Mouse (Mus musculus): Measurements from ENCODE around the gene Ficd. TPM values are rescaled to one million over a fixed set of nuclear protein-coding genes. Genes with fewer than 3 reads are reported as not detected.

The Ficd gene
- polyA plus RNA-seq, 1 experiment from 2014 or later = 6.1 TPM

DNA sequence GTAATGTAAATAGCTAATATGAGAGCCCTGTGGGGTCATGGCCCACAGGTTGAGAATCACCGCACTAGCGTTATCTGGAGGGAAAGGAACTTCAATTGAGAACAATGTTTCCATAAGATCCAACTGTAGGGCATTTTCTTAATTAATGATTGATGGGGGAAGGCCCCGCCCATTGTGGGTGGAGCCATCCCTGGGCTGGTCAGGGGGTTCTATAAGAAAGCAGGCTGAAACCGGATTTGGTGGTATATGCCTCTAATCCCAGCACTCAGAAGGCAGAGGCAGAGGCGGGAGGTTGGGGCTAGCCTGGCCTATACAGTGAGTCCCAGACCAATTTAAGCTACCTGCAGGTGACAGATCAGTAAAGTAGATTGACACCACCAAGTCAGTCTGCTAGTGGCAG lies 1.2 kb upstream of the Ficd start:
- peaks cover 14% of the 10 kb centered on the region for H3K36me3 ChIP-seq
- no peak for ATAC-seq (replicated peaks; ENCODE audit: low FRiP score)
- 0 out of 2 replicates have a peak overlapping the region, but pooled peaks have one; percentile 93 for H3K27ac ChIP-seq
- H3K4me3 ChIP-seq (replicated peaks) = no peak overlapping the region
- no peak overlapping the region for H3K4me2 ChIP-seq
- 68% methylated on average over 5 of the region's 5 CpGs for WGBS
- H3K9ac ChIP-seq = no peak overlapping the region
- no peaks in the 10 kb centered on the region for H3K27me3 ChIP-seq
- H3K9me3 ChIP-seq (replicated peaks) = no peaks in the 10 kb centered on the region
- H3K4me1 ChIP-seq = peaks cover 26% of the 10 kb centered on the region

GRCm38 (mm10) chr5:113735023-113735344 lies 619 bp upstream of the Ficd start:
- WGBS = 31% methylated on average over 7 of the region's 7 CpGs
- Histone ChIP-seq H3K4me3 (replicated peaks) (peak overlapping the region; percentile 65), H3K4me1 (peaks cover 26% of the 10 kb centered on the region), H3K9ac (peak overlapping the region; percentile 50; the same call in 1 of the 2 replicates), H3K36me3 (peaks cover 20% of the 10 kb centered on the region), H3K27me3 (no peaks in the 10 kb centered on the region), H3K4me2 (peak overlapping the region; percentile 91), H3K27ac (peak overlapping the region; percentile 93), H3K9me3 (replicated peaks) (no peaks in the 10 kb centered on the region)
- peak; percentile 30; the same call in 1 of the 2 replicates for ATAC-seq (replicated peaks; ENCODE audit: low FRiP score)

DNA sequence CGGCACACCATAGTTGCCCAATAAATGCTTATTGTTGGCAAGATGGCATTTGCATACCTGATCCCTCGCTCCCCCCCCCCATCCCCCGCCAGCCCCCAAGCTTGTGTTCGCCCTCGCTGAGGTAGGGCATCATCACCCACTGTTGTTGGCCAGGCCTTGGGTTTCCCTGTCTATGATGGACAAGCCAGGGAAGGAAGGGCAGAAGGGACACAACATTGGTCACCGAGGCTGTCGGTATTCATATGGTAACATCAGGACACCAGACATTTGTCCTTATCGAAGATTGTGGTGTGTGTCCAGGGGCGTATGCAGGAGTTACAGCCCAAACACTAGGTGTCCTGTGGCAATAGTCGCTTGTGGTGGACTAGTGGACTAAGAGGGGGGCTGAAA lies 505 bp downstream of the Ficd start:
- ATAC-seq (replicated peaks; ENCODE audit: low FRiP score) = peak; percentile 8; the same call in 1 of the 2 replicates
- H3K9ac ChIP-seq = peak overlapping the region; percentile 50
- WGBS = 2% methylated on average over 10 of the region's 10 CpGs
- H3K4me1 ChIP-seq = peaks cover 22% of the 10 kb centered on the region
- H3K4me2 ChIP-seq = peak overlapping the region; percentile 91
- no peaks in the 10 kb centered on the region for H3K9me3 ChIP-seq (replicated peaks)
- no peaks in the 10 kb centered on the region for H3K27me3 ChIP-seq
- peak overlapping the region; percentile 65 for H3K4me3 ChIP-seq (replicated peaks)
- H3K27ac ChIP-seq = peak overlapping the region; percentile 93
- H3K36me3 ChIP-seq = peaks cover 31% of the 10 kb centered on the region

DNA sequence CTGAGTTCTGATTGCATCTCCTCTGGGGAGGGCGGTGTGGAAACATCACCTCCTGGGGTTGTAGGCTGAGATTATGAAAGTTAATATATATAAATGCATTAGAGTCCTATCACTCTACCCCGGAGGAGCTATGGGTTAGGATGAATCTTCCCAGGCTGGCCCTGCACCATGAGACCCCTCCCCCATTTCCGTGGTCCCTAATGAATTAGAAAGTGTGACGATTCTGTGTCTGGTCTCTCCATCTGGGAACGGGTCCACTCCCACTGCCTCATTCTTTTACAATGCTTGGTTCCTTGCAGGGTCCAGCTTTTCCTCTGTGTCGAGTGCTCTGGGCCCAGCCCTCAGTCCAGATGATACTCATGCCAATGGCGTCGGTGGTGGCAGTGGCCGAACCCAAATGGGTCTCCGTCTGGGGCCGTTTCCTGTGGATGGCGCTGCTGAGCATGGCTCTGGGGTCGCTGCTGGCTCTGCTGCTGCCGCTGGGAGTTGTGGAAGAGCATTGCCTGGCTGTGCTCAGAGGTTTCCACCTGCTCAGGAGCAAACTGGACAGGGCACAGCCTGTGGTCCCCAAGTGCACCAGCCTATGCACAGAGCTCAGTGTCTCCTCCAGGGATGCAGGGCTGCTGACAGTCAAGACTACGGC lies 1.0 kb downstream of the Ficd start:
- peak overlapping the region; percentile 91 for H3K4me2 ChIP-seq
- peak overlapping the region; percentile 65 for H3K4me3 ChIP-seq (replicated peaks)
- 36% methylated on average over 15 of the region's 15 CpGs for WGBS
- peaks cover 22% of the 10 kb centered on the region for H3K4me1 ChIP-seq
- H3K27me3 ChIP-seq = no peaks in the 10 kb centered on the region
- no peaks in the 10 kb centered on the region for H3K9me3 ChIP-seq (replicated peaks)
- peak overlapping the region; percentile 93; the same call in 1 of the 2 replicates for H3K27ac ChIP-seq
- ATAC-seq (replicated peaks; ENCODE audit: low FRiP score) = no peak
- peak overlapping the region; percentile 50 for H3K9ac ChIP-seq
- H3K36me3 ChIP-seq = peaks cover 36% of the 10 kb centered on the region

GRCm38 (mm10) chr5:113737607-113738237 lies 2.1 kb downstream of the Ficd start:
- Histone ChIP-seq H3K4me1 (peaks cover 22% of the 10 kb centered on the region), H3K4me2 (no peak overlapping the region), H3K27me3 (no peaks in the 10 kb centered on the region), H3K4me3 (replicated peaks) (no peak overlapping the region), H3K9ac (no peak overlapping the region), H3K27ac (no peak overlapping the region), H3K9me3 (replicated peaks) (no peaks in the 10 kb centered on the region), H3K36me3 (peaks cover 47% of the 10 kb centered on the region)
- no peak for ATAC-seq (replicated peaks; ENCODE audit: low FRiP score)
- 88% methylated on average over 11 of the region's 11 CpGs for WGBS

DNA sequence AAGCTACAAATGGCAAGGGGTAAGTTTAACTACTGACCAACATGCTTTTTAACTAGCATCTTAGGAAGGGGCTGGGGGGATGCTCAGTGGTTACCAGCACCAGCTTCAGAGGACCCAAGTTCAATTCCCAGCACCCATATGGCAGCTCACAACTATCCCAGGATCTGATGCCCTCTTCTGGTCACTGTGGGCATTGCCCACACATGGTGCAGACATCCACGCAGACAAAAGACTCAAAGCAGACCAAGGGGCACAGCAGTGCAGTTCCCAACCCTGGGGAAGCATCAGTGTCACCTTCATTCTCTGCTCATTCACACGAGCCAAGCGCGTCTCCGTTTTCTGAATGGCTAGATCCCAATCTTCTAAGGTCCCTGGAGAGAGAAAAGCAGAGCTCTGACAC lies 12.0 kb downstream of the Ficd start:
- Histone ChIP-seq H3K4me2 (no peak overlapping the region), H3K36me3 (peaks cover 100% of the 10 kb centered on the region), H3K4me1 (no peaks in the 10 kb centered on the region), H3K27me3 (no peaks in the 10 kb centered on the region), H3K9me3 (replicated peaks) (no peaks in the 10 kb centered on the region), H3K4me3 (replicated peaks) (no peak overlapping the region), H3K9ac (no peak overlapping the region), H3K27ac (no peak overlapping the region)
- WGBS = 93% methylated on average over 5 of the region's 5 CpGs
- ATAC-seq (replicated peaks; ENCODE audit: low FRiP score) = no peak

DNA sequence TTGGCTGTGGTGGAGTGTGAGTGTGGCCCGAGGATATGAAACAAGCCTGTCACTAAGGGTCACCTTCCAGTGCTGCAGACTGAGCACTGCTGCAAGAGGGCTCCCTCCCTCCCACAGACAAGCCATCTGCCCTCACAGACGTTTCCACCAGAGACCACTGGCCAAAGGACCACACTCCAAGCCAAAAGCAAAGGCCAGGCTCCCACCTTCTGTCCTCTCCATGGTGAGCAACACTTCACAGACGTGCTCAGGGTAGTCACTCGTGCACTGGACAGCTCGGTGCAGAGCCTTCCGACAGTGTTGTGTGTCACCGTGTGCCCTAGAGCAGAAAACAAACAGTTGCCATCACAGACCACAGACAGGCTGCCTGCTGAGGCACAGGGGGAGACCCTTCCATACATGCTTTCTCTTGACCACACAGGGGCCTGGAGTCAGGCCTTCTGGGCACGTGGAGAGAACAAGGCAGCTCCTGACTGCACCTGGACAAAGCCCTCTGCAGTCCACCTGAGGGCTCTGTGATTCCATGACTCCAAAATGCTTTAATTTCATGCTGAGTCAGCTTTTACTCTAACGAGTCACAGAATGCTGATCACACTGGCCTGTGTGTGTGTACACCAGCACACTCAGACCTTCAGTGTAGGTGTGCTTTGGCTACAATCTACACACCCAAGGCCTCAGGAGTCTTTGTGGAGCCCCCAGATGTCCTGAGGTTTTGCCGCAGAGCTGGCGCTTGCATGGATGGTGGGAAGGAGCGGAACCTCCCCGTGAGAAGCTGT lies 13.1 kb downstream of the Ficd start:
- 93% methylated on average over 13 of the region's 13 CpGs for WGBS

DNA sequence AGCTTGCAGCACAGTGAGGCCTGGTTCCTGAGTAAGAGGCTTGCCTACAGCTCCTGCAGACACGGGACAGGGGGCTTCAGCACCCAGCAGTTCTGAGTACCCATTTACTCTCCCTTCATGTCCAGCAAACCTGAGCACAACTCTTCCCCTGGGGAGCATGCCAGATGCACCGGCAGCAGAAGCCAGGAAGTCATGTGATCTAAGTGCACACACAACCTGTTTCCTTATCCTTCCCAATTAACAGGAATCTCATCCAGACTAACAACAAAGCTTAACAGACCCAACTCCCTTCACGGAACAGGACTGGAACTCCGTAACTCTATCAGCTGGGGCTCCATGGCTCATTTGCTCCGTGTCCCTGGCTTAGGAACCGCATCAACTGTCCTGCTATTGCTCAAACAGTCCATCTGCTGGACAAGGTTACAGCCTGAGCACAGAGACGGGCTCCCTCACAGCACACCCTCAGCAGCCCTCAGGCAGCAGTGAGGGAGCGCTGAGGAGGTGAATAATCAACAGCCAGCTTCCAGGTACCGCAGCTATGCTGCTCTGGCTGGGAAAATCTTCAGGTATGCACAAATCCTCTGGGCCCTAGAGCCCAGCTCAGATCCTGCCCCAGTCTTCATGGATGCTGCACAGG lies 16.0 kb downstream of the Ficd start:
- H3K9me3 ChIP-seq (replicated peaks) = no peaks in the 10 kb centered on the region
- H3K4me1 ChIP-seq = no peaks in the 10 kb centered on the region
- no peak overlapping the region for H3K9ac ChIP-seq
- ATAC-seq (replicated peaks; ENCODE audit: low FRiP score) = peak; percentile 40; the same call in 1 of the 2 replicates
- H3K4me2 ChIP-seq = no peak overlapping the region
- peaks cover 100% of the 10 kb centered on the region for H3K36me3 ChIP-seq
- no peak overlapping the region for H3K4me3 ChIP-seq (replicated peaks)
- H3K27me3 ChIP-seq = no peaks in the 10 kb centered on the region
- no peak overlapping the region for H3K27ac ChIP-seq
- WGBS = 62% methylated on average over 9 of the region's 9 CpGs

More for the DNA sequence above, 13.1 kb downstream of the Ficd start:
- Histone ChIP-seq H3K36me3 (peaks cover 100% of the 10 kb centered on the region), H3K4me1 (no peaks in the 10 kb centered on the region), H3K27me3 (no peaks in the 10 kb centered on the region), H3K4me2 (no peak overlapping the region), H3K27ac (no peak overlapping the region), H3K9me3 (replicated peaks) (no peaks in the 10 kb centered on the region), H3K9ac (no peak overlapping the region), H3K4me3 (replicated peaks) (no peak overlapping the region)
- no peak for ATAC-seq (replicated peaks; ENCODE audit: low FRiP score)

DNA sequence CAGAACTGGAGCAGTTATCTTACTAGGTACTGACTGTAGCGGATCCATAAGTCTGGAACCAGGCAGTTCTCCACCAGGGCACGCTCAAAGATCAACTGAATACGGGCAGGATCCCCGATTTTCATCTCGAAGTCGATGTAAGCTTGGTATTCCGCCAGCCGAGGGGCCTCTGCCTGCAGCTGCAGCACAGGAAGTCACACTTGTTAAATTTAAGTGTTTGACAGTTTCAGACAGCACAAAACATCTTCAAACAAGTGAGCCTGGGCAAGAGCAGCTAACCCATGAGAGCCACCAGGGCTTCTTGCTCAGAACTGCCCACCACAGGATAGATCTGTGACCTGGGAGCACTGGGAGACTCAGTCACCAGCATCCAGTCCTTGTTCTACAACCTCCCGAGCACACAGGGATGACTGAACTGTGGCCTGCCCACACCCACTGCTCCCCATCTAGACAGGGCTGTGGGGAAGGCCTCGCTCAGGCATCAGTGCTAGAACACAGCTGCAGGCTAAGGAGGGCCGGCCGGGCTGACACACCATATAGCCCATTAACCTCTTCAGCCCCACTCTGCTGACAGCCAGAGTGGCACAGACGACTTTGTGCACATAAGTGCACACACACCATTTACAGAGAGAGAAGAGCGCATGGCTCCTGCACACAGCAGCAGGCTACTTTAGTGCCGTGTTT lies 19.9 kb downstream of the Ficd start:
- Histone ChIP-seq H3K27me3 (no peaks in the 10 kb centered on the region), H3K9ac (no peak overlapping the region), H3K4me3 (replicated peaks) (no peak overlapping the region), H3K9me3 (replicated peaks) (no peaks in the 10 kb centered on the region), H3K36me3 (peaks cover 100% of the 10 kb centered on the region), H3K4me2 (no peak overlapping the region), H3K27ac (no peak overlapping the region), H3K4me1 (no peaks in the 10 kb centered on the region)
- WGBS = 86% methylated on average over 15 of the region's 15 CpGs
- no peak for ATAC-seq (replicated peaks; ENCODE audit: low FRiP score)

GRCm38 (mm10) chr5:113761585-113761984 lies 26.0 kb downstream of the Ficd start:
- Histone ChIP-seq H3K4me1 (0 out of 2 replicates have a peak, but pooled peaks cover 5% of the 10 kb centered on the region), H3K27me3 (no peaks in the 10 kb centered on the region), H3K36me3 (peaks cover 94% of the 10 kb centered on the region), H3K9ac (no peak overlapping the region), H3K9me3 (replicated peaks) (no peaks in the 10 kb centered on the region), H3K27ac (no peak overlapping the region), H3K4me3 (replicated peaks) (no peak overlapping the region), H3K4me2 (no peak overlapping the region)
- WGBS = 95% methylated on average over 2 of the region's 2 CpGs
- no peak for ATAC-seq (replicated peaks; ENCODE audit: low FRiP score)

GRCm38 (mm10) chr5:113764426-113764825 lies 28.8 kb downstream of the Ficd start:
- Histone ChIP-seq H3K4me1 (peaks cover 14% of the 10 kb centered on the region), H3K4me3 (replicated peaks) (no peak overlapping the region), H3K27me3 (no peaks in the 10 kb centered on the region), H3K36me3 (peaks cover 93% of the 10 kb centered on the region), H3K4me2 (no peak overlapping the region), H3K9me3 (replicated peaks) (no peaks in the 10 kb centered on the region), H3K27ac (no peak overlapping the region), H3K9ac (no peak overlapping the region)
- WGBS = 91% methylated on average over 7 of the region's 7 CpGs
- no peak for ATAC-seq (replicated peaks; ENCODE audit: low FRiP score)
